Mouse (Mus musculus): ENCODE results near the gene Etd.
"Not testable (repeated sequence)": the region's sequence is repeated elsewhere in the genome, so short reads cannot be mapped to it uniquely, and the experiment has no call there.

Gene Etd

DNA sequence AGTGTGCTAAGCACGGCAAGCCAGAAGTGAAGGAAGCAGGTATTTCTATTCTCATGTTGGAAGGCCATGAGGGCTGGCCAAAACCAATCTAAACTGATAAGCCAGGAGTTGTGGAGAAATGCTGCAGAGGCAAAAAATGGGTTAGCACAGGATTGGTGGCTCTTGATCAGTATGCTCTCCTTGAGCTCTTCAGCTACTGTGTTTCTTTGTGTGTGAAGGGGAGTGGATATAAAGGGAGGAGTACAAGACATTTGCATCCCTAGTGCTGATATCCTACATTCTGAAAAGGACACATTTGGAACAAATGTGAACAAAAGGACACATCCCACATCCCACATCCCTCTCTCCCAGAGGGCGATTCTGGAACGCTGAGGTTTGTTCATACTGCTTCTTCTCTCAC is at the start of gene Etd:
Etd (plus strand) TSS at position 301 of the 400 bp plus-strand sequence.
- no peak for DNase-seq (ENCODE audit: low spot score)

DNA sequence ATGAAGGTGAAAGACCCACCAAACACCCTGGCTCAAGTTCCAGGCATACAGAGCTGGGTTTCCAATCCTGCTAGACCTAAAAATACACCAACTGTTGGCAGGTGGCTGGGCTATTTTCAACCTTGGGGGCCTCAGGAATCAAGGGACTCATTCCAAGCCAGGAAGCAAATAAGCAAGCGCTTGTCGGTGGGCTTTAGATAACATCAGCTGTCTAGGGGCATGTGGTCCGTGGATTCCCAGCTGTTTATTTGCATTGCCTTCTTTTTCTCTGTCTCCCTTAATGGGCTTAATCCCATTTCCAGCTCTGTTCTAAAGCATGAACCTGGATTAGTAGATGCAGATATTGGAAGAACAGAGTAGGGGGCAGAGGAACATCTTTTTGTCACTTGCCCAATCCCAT is 48.4 kb upstream of the Etd start:
- no peak for DNase-seq (ENCODE audit: low spot score)

DNA sequence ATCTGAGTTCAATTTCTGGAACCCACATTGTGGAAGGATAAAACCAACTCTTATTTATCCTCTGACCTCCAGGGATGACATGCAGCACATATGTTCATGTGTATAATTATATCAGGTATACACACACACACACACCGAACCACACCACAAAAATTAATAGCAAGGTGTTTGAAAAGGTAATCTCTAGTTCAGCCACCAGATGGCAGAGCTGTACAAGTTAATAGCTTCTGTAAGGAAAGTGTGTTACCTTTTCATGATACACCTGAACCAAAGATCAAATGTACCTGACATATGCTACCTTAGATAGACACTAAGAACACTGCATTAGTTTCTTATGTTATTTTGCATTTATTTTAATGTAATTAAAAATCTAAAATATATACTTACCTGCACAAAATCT is 1.8 kb upstream of the Etd start:
- no peak for DNase-seq (ENCODE audit: low spot score)

DNA sequence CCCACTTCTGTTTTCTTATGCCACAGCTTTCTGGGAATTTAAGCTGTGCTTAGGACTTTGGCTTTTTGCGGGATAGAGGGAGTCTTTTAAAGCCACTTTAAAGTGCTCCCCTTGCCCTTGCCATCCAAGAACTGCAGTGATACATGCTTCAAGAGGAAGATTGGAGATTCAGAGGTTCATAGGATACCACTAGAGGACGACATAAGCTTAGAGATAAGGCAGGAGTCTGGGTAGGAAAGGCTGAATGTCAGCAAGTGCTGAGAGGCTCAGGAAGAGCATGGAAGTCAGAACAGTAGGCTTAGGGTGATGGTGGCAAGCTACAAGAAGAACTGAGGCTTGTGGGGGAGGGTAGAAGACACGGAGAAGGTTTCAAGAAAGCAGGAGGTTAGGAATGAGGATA is 24.9 kb downstream of the Etd start:
- DNase-seq (ENCODE audit: low spot score), result no peak

DNA sequence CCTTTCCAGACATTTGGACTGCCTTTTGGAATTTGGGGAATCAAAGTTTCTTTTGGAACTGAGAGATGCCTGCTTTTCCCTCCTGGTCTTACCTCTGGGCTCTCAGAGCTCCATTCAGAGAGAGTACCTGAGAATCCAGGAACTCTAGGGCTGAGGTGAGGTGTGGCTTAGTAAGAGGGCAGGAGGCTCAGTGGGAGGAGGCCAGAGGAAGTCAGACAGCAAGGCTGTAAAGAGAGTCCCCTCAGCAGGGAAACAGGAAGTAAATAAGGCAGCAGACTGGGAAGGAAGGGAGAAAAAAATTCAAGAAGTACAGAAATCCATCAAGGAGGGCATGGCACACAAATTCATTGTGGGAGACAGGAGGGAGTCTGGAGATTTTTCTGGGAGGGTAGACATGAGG is 29.5 kb downstream of the Etd start:
- DNase-seq (ENCODE audit: low spot score), result not testable (repeated sequence)

All from ovary, postnatal 36 days (tissue).